Comparison of ENCODE assay signal across 27 mouse cellular contexts in genomic region chr7:128842561-128842960, GRCm38 (mm10).
"Had no signal": no experiment of that assay in that cellular context is flagged by ENCODE, and none has a peak within 500 bp of the region (broad histone marks: within the 10 kb centered on the region; RNA-seq: fewer than 3 reads in every experiment).

No protein-coding gene starts in this region.

- ATAC-seq: inflammation-experienced regulatory T-cells, adult 6 months; intestine, embryonic 15.5 days had no signal

- H3K4me2 ChIP-seq: heart, embryonic 12.5 days; hindbrain, embryonic 12.5 days; hindbrain, embryonic 15.5 days; intestine, embryonic 15.5 days; kidney, embryonic 15.5 days; limb, embryonic 12.5 days; liver, embryonic 11.5 days; liver, embryonic 13.5 days; liver, embryonic 15.5 days had no signal

- H3K27me3 ChIP-seq: heart, embryonic 12.5 days; hindbrain, embryonic 12.5 days; hindbrain, embryonic 15.5 days; intestine, embryonic 15.5 days; kidney, embryonic 15.5 days; limb, embryonic 12.5 days; liver, embryonic 13.5 days; liver, embryonic 15.5 days had no signal

- H3K4me1 ChIP-seq: heart, embryonic 12.5 days; hindbrain, embryonic 10.5 days; hindbrain, embryonic 12.5 days; hindbrain, embryonic 15.5 days; intestine, embryonic 15.5 days; kidney, embryonic 15.5 days; limb, embryonic 10.5 days; limb, embryonic 12.5 days; liver, embryonic 13.5 days; liver, embryonic 15.5 days had no signal

- H3K4me3 ChIP-seq: gastrocnemius, adult 2 months; heart, adult 2 months; heart, embryonic 12.5 days; hindbrain, embryonic 10.5 days; hindbrain, embryonic 12.5 days; hindbrain, embryonic 15.5 days; intestine, embryonic 15.5 days; kidney, embryonic 15.5 days; layer of hippocampus, adult 2 months; left cerebral cortex, adult 2 months; limb, embryonic 10.5 days; limb, embryonic 12.5 days; liver, embryonic 13.5 days; liver, embryonic 15.5 days had no signal

- H3K36me3 ChIP-seq: heart, embryonic 12.5 days; hindbrain, embryonic 10.5 days; hindbrain, embryonic 12.5 days; hindbrain, embryonic 15.5 days; intestine, embryonic 15.5 days; kidney, embryonic 15.5 days; limb, embryonic 10.5 days; limb, embryonic 12.5 days; liver, embryonic 13.5 days; liver, embryonic 15.5 days had no signal

- H3K27ac ChIP-seq: gastrocnemius, adult 2 months; heart, adult 2 months; hindbrain, embryonic 10.5 days; hindbrain, embryonic 12.5 days; hindbrain, embryonic 15.5 days; intestine, embryonic 15.5 days; kidney, embryonic 15.5 days; kidney, postnatal 0 days; layer of hippocampus, adult 2 months; left cerebral cortex, adult 2 months; limb, embryonic 10.5 days; limb, embryonic 12.5 days; liver, embryonic 13.5 days; liver, embryonic 15.5 days had no signal

- DNase-seq: gastrocnemius, adult 2 months; gastrocnemius, postnatal 10 days; gastrocnemius, postnatal 25 days; heart, adult 2 months; heart, postnatal 10 days; heart, postnatal 4 days; kidney, adult 11 months; kidney, adult 2 months; kidney, adult 9 months; kidney, postnatal 25 days; kidney, postnatal 4 days; liver; liver, embryonic 13.5 days had no signal

- H3K9me3 ChIP-seq: heart, embryonic 12.5 days; hindbrain, embryonic 10.5 days; hindbrain, embryonic 12.5 days; hindbrain, embryonic 15.5 days; intestine, embryonic 15.5 days; kidney, embryonic 15.5 days; limb, embryonic 10.5 days; limb, embryonic 12.5 days; liver, embryonic 13.5 days; liver, embryonic 15.5 days had no signal

- H3K9ac ChIP-seq: heart, embryonic 12.5 days; hindbrain, embryonic 12.5 days; hindbrain, embryonic 15.5 days; intestine, embryonic 15.5 days; kidney, embryonic 15.5 days; limb, embryonic 12.5 days; liver, embryonic 13.5 days; liver, embryonic 15.5 days had no signal
